Mouse (Mus musculus) lung, adult 2 months (tissue): ENCODE measurements around the gene Nfatc2.

ENCODE experiments used
- CTCF ChIP-seq: fragments of 200-500 bp; IDR thresholded peaks from 2 replicates; pipeline ENCODE4 v1.5.1; 2011; ENCODE audit warnings: mild to moderate bottlenecking, low read length, control low read depth; ENCODE audit not compliant: insufficient read depth
- POLR2A ChIP-seq: fragments of 200-500 bp; IDR thresholded peaks from 2 replicates; pipeline ENCODE4 v1.6.1; 2011; ENCODE audit warnings: low read depth, mild to moderate bottlenecking, control low read depth, low read length, borderline replicate concordance; ENCODE audit errors: extremely low read depth

GRCm38 (mm10) chr2:168434187-168434586 is 167.3 kb downstream of the Nfatc2 start:
- TF ChIP-seq POLR2A = no peak
- TF ChIP-seq CTCF = no peak
